Mouse (Mus musculus): ENCODE results near the gene Me3.

DNA sequence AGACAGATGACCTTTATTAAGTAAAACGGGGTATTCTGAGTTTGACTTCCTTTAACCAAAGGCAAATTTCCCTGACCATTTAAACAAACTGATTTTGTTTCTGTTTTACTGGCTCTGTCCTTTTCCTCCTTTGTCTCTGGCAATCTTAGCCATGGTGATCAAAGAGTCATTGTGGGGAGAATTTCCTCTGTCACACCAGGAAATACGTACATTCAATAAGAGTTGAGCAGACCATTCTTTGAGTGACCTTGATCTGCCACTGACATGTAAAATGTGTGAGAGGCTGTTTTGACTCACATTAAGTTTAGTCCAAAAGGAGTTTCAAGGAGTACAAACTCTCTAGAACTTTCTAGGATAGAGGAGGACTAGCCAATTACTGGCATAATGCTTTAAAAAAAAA is 117.0 kb downstream of the Me3 start:
- no peak for TF ChIP-seq CTCF (IDR thresholded peaks at IDR 0.05; ENCODE audit: insufficient read depth, low read depth, low read length)
- TF ChIP-seq POLR2A (IDR thresholded peaks at IDR 0.05; ENCODE audit: insufficient read depth, low read depth, low read length): no peak
